Mouse (Mus musculus) midbrain, embryonic 10.5 days (tissue): ENCODE measurements at regions not wholly inside any gene's neighbourhood (a gene's known extent, or its start where the extent isn't known, plus 50 kb on each side); places are given as distances from the start of the nearest gene placed in this dataset.
A peak's percentile ranks its signal among the peaks of the same experiment; 100 is the strongest.
"Not testable (repeated sequence)": the region's sequence is repeated elsewhere in the genome, so short reads cannot be mapped to it uniquely, and the experiment has no call there.

ENCODE experiments used
- DNase-seq: peaks from one replicate; pipeline ENCODE4 v3.0.0-alpha.2; 2017; ENCODE audit warnings: low spot score
- H3K27ac ChIP-seq: fragments of 300-500 bp; sonication (generic); replicated peaks from 2 replicates; pipeline ENCODE4 v1.5.1; 2016; ENCODE audit warnings: mild to moderate bottlenecking
- H3K27me3 ChIP-seq: fragments of 300-500 bp; sonication (generic); 2 replicates; pipeline ENCODE4 v1.6.1; 2016; ENCODE audit warnings: low read depth, mild to moderate bottlenecking; ENCODE audit not compliant: poor library complexity, severe bottlenecking
- H3K36me3 ChIP-seq: fragments of 300-500 bp; sonication (generic); 2 replicates; pipeline ENCODE4 v1.6.1; 2016; ENCODE audit warnings: mild to moderate bottlenecking, moderate library complexity
- H3K4me1 ChIP-seq: fragments of 300-500 bp; sonication (generic); 2 replicates; pipeline ENCODE4 v1.6.1; 2016
- H3K4me3 ChIP-seq: fragments of 300-500 bp; sonication (generic); 2 replicates; pipeline ENCODE4 v1.5.1; 2016; ENCODE audit warnings: mild to moderate bottlenecking, moderate library complexity
- H3K9me3 ChIP-seq: fragments of 300-500 bp; sonication (generic); replicated peaks from 2 replicates; pipeline ENCODE4 v1.6.1; 2016; ENCODE audit warnings: mild to moderate bottlenecking
- WGBS: fragments of 180-500 bp; shearing (Covaris S2); methylation state at CpG from one replicate; pipeline ENCODE4 v1.1.7; 2016; 5-methylcytosine and 5-hydroxymethylcytosine counted together

- H3K4me3 ChIP-seq: no peak overlapping the region
- H3K9me3 ChIP-seq: peaks cover 18% of the 10 kb centered on the region
- no peaks in the 10 kb centered on the region for H3K27me3 ChIP-seq
- no peaks in the 10 kb centered on the region for H3K4me1 ChIP-seq
- DNase-seq: no peak
- H3K27ac ChIP-seq: no peak overlapping the region
- no peaks in the 10 kb centered on the region for H3K36me3 ChIP-seq
These were observed 397.0 kb downstream of the Adam6a start for GRCm38 (mm10) chr12:113940721-113941120.

DNA sequence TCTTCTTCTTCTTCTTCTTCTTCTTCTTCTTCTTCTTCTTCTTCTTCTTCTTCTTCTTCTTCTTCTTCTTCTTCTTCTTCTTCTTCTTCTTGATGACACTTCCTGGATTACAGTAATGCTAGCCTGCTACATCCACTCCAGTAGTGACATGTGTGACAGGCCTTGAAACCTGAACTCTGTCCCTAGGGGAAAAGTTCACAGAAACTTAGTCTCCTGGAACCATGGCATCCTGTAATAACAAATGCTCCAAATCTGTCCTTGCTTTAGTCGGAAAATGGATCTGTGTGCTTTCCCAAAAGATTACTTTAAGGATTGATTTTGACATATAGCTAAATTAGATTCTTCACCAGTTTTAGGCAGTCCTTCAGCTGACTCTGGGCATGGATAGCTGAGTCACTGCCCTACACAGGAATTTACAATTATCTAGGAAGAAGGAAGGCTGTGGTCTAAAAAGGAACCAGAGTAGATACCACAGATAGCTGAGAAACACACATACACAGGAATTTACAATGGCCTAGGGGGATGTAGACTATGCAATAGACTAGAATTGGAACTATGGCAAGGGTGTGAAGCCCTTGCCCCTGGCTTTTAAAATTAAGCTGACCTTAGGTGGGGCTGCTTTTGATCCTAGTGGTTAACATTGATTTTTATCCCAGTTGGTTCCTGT, 400.1 kb downstream of the Adam6a start:
- H3K4me1 ChIP-seq, H3K36me3 ChIP-seq, DNase-seq, H3K27ac ChIP-seq, H3K4me3 ChIP-seq, H3K27me3 ChIP-seq: not testable (repeated sequence)
- H3K9me3 ChIP-seq: peaks cover 12% of the 10 kb centered on the region
- WGBS: 80% methylated on average over 1 of the region's 1 CpGs

- peaks cover 15% of the 10 kb centered on the region for H3K9me3 ChIP-seq
- DNase-seq, H3K27ac ChIP-seq, H3K36me3 ChIP-seq, H3K4me3 ChIP-seq, H3K27me3 ChIP-seq, H3K4me1 ChIP-seq: not testable (repeated sequence)
- 93% methylated on average over 1 of the region's 1 CpGs for WGBS
These were observed 402.1 kb downstream of the Adam6a start for GRCm38 (mm10) chr12:113945786-113946185.

DNA sequence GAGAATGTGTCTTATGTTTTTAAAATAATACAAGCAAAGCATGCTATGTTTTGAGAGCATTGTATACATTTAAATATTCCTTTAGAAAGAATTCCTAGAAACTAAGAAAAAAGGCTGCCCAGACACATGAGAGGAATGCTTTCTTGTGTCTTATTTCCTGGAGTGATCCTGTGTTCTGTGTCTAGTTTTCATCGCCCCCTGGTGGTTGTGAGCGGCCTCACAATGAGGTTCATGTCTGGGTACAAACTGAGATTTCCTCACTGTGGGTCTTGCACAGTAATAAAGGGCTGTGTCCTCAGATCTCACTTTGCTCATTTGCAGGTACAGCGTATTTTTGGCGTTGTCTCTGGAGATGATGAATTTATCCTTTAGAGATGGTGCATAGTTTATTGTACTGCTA, 404.3 kb downstream of the Adam6a start:
- not testable (repeated sequence) for H3K36me3 ChIP-seq, H3K27ac ChIP-seq, H3K4me1 ChIP-seq, DNase-seq, H3K4me3 ChIP-seq, H3K27me3 ChIP-seq
- peaks cover 22% of the 10 kb centered on the region for H3K9me3 ChIP-seq
- WGBS: 29% methylated on average over 4 of the region's 4 CpGs

DNA sequence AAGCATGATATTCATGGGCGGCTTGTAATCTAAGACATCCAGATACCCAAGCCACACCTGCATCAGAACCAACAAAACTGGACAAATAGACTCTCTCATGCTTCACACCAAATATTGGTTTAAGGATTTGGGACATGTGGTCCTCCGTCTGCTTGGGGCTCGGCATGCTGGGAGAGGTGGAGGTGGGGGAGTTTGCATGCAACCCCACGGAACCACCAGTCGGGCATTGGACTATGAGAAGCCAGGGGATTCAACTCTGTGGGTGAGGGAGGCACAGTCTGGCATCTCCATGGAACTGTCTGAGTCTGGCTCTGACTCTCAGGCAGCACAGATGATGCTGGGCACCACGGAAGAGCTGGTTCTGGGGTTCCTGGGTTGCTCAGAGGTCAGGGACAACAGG, 430.6 kb downstream of the Adam6a start:
- 86% methylated on average over 6 of the region's 6 CpGs for WGBS
- Histone ChIP-seq H3K36me3 (no peaks in the 10 kb centered on the region), H3K9me3 (peaks cover 60% of the 10 kb centered on the region), H3K4me3 (no peak overlapping the region), H3K27ac (no peak overlapping the region), H3K27me3 (no peaks in the 10 kb centered on the region), H3K4me1 (no peaks in the 10 kb centered on the region)
- no peak for DNase-seq

- DNase-seq: peak; percentile 12
- not testable (repeated sequence) for H3K4me3 ChIP-seq, H3K36me3 ChIP-seq, H3K27me3 ChIP-seq, H3K27ac ChIP-seq, H3K4me1 ChIP-seq
- 40% methylated on average over 10 of the region's 10 CpGs for WGBS
- peaks cover 12% of the 10 kb centered on the region; the same call in 1 of the 2 replicates for H3K9me3 ChIP-seq
These were observed 437.9 kb downstream of the Adam6a start for GRCm38 (mm10) chr12:113981613-113982012.

- WGBS: 75% methylated on average over 5 of the region's 5 CpGs
- H3K36me3 ChIP-seq: no peaks in the 10 kb centered on the region
- no peaks in the 10 kb centered on the region for H3K4me1 ChIP-seq
These were observed 443.7 kb downstream of the Adam6a start for GRCm38 (mm10) chr12:113987233-113987990.

GRCm38 (mm10) chr12:113992425-113992824, 448.7 kb downstream of the Adam6a start:
- H3K27ac ChIP-seq: no peak overlapping the region
- no peaks in the 10 kb centered on the region for H3K27me3 ChIP-seq

More at GRCm38 (mm10) chr12:113987233-113987990, 443.7 kb downstream of the Adam6a start:
- no peak for DNase-seq
- H3K27ac ChIP-seq: no peak overlapping the region
- H3K9me3 ChIP-seq: peaks cover 11% of the 10 kb centered on the region
- H3K27me3 ChIP-seq: no peaks in the 10 kb centered on the region
- no peak overlapping the region for H3K4me3 ChIP-seq

DNA sequence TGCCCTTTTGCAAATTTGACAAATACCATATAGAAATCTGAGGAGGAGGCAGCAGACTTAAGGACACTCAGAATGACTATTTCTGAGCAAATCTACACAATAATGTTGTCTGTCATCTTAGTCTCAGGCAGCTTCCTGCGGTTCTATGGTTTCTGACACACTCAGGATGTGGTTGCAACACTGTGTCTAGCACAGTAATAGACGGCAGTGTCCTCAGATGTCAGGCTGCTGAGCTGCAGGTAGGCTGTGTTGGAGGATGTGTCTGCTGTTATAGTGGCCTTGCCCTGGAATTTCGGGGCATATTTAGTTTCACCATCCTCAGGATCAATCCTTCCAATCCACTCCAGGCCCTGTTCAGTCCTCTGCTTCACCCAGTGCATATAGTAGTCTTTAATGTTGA, 450.6 kb downstream of the Adam6a start:
- H3K27me3 ChIP-seq, DNase-seq, H3K27ac ChIP-seq, H3K4me3 ChIP-seq, H3K4me1 ChIP-seq, H3K9me3 ChIP-seq, H3K36me3 ChIP-seq: not testable (repeated sequence)
- 73% methylated on average over 3 of the region's 3 CpGs for WGBS

More at GRCm38 (mm10) chr12:113992425-113992824, 448.7 kb downstream of the Adam6a start:
- 91% methylated on average over 2 of the region's 2 CpGs for WGBS
- no peaks in the 10 kb centered on the region for H3K4me1 ChIP-seq
- DNase-seq: no peak
- no peak overlapping the region for H3K4me3 ChIP-seq
- no peaks in the 10 kb centered on the region for H3K36me3 ChIP-seq
- peaks cover 15% of the 10 kb centered on the region for H3K9me3 ChIP-seq

DNA sequence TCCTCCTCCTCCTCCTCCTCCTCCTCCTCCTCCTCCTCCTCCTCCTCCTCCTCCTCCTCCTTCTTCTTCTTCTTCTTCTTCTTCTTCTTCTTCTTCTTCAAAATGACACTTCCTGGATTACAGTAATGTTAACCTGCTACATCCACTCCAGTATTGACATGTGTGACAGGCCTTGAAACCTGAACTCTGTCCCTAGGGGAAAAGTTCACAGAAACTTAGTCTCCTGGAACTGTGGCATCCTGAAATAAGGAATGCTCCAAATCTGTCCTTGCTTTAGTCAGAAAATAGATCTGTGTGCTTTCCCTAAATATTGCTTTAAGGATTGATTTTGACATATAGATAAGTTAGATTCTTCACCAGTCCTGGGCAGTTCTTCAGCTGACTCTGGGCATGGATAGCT, 464.8 kb downstream of the Adam6a start:
- H3K36me3 ChIP-seq, H3K27me3 ChIP-seq, H3K4me1 ChIP-seq, H3K4me3 ChIP-seq, DNase-seq, H3K27ac ChIP-seq: not testable (repeated sequence)
- H3K9me3 ChIP-seq: peaks cover 22% of the 10 kb centered on the region; the same call in 1 of the 2 replicates

- Histone ChIP-seq H3K27me3 (no peaks in the 10 kb centered on the region), H3K4me3 (no peak overlapping the region), H3K27ac (no peak overlapping the region), H3K9me3 (peaks cover 22% of the 10 kb centered on the region; the same call in 1 of the 2 replicates), H3K36me3 (no peaks in the 10 kb centered on the region), H3K4me1 (no peaks in the 10 kb centered on the region)
- 70% methylated on average over 2 of the region's 2 CpGs for WGBS
- DNase-seq: no peak
These were observed 465.7 kb downstream of the Adam6a start for GRCm38 (mm10) chr12:114009391-114009790.

GRCm38 (mm10) chr12:114012860-114013259, 469.2 kb downstream of the Adam6a start:
- H3K27me3 ChIP-seq, H3K27ac ChIP-seq, H3K4me1 ChIP-seq, H3K36me3 ChIP-seq, H3K4me3 ChIP-seq: not testable (repeated sequence)
- 19% methylated on average over 4 of the region's 4 CpGs for WGBS
- H3K9me3 ChIP-seq: peaks cover 17% of the 10 kb centered on the region; the same call in 1 of the 2 replicates
- DNase-seq: peak; percentile 11

GRCm38 (mm10) chr12:114037011-114037410, 493.3 kb downstream of the Adam6a start:
- 75% methylated on average over 2 of the region's 2 CpGs for WGBS
- DNase-seq, H3K4me3 ChIP-seq, H3K36me3 ChIP-seq, H3K27me3 ChIP-seq, H3K27ac ChIP-seq, H3K4me1 ChIP-seq: not testable (repeated sequence)
- peaks cover 27% of the 10 kb centered on the region for H3K9me3 ChIP-seq
